Mouse (Mus musculus): Measurements from ENCODE around the gene Gm11492.

DNA sequence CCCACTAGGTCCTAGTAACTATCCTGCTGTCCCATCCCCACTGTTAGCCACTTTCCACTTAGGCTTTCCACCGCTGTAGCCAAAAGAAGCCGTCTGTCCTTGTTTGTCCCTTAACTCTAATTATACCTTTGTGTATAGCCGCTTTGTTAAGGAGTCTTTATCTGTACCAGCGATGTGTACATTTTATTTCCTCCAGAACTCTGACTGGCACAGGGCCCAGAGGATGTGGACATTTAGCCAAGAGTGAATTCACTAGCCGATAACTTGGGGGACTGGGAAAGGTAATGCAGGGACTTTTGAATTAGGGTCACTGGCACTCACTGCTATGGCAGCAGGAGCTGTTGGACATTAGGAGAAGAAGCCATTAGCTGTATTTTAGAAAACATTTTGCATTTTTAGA lies 12.1 kb upstream of the Gm11492 start:
- no peak for TF ChIP-seq POLR2A (IDR thresholded peaks at IDR 0.05; ENCODE audit: low read depth, low read length)
- TF ChIP-seq CTCF (IDR thresholded peaks at IDR 0.05; ENCODE audit: extremely low read depth, insufficient read length, insufficient replicate concordance, low read depth, low read length), result no peak

All from small intestine, adult 2 months (tissue).